Mouse (Mus musculus) liver, embryonic 14.5 days (tissue): Measurements from ENCODE around the gene Pam.

ENCODE experiments used
- CTCF ChIP-seq: IDR thresholded peaks from 2 replicates; pipeline ENCODE4 v1.5.1; 2016; ENCODE audit warnings: antibody characterized with exemption, low read depth, control low read depth
- EP300 ChIP-seq: IDR thresholded peaks from 2 replicates; pipeline ENCODE4 v1.6.1; 2016; ENCODE audit warnings: antibody characterized with exemption, low read depth

DNA sequence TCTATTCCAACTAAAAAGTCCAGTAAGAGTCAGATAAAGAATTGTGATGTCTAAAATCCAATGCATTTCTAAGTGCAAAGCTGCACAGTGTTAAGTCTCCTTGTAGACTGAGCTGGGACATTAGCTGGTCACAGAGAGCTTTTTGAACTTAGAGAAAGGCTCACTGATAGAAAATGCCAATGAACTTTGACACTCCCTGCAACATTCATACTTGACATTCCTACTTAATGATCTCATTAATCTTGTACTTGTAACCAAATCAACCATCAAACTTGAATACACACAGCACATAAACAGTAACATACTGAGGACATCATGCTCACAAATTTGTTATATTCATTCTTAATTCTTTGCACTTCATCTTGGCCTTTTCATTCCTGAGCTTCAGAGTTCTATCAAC lies 335.6 kb downstream of the Pam start:
- TF ChIP-seq CTCF (no peak), EP300 (no peak)
